Mouse (Mus musculus): ENCODE data around the gene Dcpp1.

Gene Dcpp1

DNA sequence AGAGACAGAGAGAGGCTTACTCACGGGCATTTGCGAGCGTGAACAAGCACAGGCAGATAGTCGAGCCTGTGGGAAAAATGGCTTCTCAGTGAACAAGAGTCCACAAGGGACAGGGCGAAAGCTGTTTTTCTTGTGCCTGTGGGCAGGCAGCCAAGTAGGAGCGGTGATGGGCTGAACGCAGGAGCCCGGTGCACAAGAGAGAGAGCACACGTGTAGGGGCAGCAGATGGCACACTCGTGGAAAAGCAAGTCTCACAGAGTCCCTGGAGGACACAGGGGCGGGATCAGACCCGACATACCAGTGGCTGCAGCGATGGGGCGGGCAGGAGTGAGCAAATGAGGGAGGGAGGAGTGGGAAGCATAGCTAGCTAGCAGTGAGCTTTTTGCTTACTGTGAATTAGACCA is 44.4 kb downstream of the Dcpp1 start:
- peak; percentile 72 for ATAC-seq (ENCODE audit: low TSS enrichment)

GRCm38 (mm10) chr17:23931157-23931556 is 50.5 kb downstream of the Dcpp1 start:
- ATAC-seq (ENCODE audit: low TSS enrichment): no peak
